Mouse (Mus musculus) limb, embryonic 14.5 days (tissue): ENCODE measurements around the gene Cnot4. TPM values are rescaled to one million over a fixed set of nuclear protein-coding genes. Genes with fewer than 3 reads are reported as not detected.

ENCODE experiments used
- ATAC-seq: fragments of 200-750 bp; cut with Nextera tagmentation; 2 replicates; pipeline ENCODE4 v1.8.0; 2017; ENCODE audit warnings: low read depth, moderate number of reproducible peaks, moderate TSS enrichment; ENCODE audit not compliant: low FRiP score
- DNase-seq: peaks from one replicate; pipeline ENCODE4 v3.0.0-alpha.2; 2015; ENCODE audit warnings: low spot score
- H3K27ac ChIP-seq: fragments of 300-500 bp; sonication (generic); replicated peaks from 2 replicates; pipeline ENCODE4 v1.5.1; 2014; ENCODE audit warnings: low read depth, mild to moderate bottlenecking, low read length, moderate library complexity, mixed read lengths
- H3K27me3 ChIP-seq: fragments of 300-500 bp; sonication (generic); 2 replicates; pipeline ENCODE4 v1.6.1; 2014; ENCODE audit warnings: low read length, mixed read lengths; ENCODE audit not compliant: control insufficient read depth, insufficient read depth
- H3K36me3 ChIP-seq: fragments of 300-500 bp; sonication (generic); 2 replicates; pipeline ENCODE4 v1.6.1; 2014; ENCODE audit warnings: mild to moderate bottlenecking, low read length, moderate library complexity, mixed read lengths; ENCODE audit not compliant: control insufficient read depth, insufficient read depth
- H3K4me1 ChIP-seq: fragments of 300-500 bp; sonication (generic); 2 replicates; pipeline ENCODE4 v1.6.1; 2014; ENCODE audit warnings: antibody characterized with exemption, low read length, mixed read lengths; ENCODE audit not compliant: control insufficient read depth, insufficient read depth
- H3K4me2 ChIP-seq: fragments of 300-500 bp; sonication (generic); replicated peaks from 2 replicates; pipeline ENCODE4 v1.6.1; 2014; ENCODE audit warnings: low read depth, mild to moderate bottlenecking, low read length, moderate library complexity; ENCODE audit not compliant: severe bottlenecking
- H3K4me3 ChIP-seq: fragments of 300-500 bp; sonication (generic); replicated peaks from 2 replicates; pipeline ENCODE4 v1.5.1; 2014; ENCODE audit warnings: low read length
- H3K9ac ChIP-seq: fragments of 300-500 bp; sonication (generic); 2 replicates; pipeline ENCODE4 v1.6.1; 2014; ENCODE audit warnings: mild to moderate bottlenecking, low read depth, low read length, moderate library complexity; ENCODE audit not compliant: severe bottlenecking
- H3K9me3 ChIP-seq: fragments of 300-500 bp; sonication (generic); 2 replicates; pipeline ENCODE4 v1.6.1; 2016; ENCODE audit warnings: low read length; ENCODE audit not compliant: control insufficient read depth
- POLR2A ChIP-seq: fragments of 200-500 bp; IDR thresholded peaks from 2 replicates; pipeline ENCODE4 v1.8.0; 2012; ENCODE audit warnings: inconsistent platforms, mild to moderate bottlenecking, moderate library complexity, borderline replicate concordance; ENCODE audit not compliant: insufficient read depth, insufficient read length; ENCODE audit errors: extremely low read depth
- WGBS: fragments of 180-500 bp; shearing (Covaris S2); extraction: QIAGEN DNeasy Blood & Tissue Kit; methylation state at CpG from one replicate; pipeline ENCODE4 v1.1.7; 2014; 5-methylcytosine and 5-hydroxymethylcytosine counted together
- polyA plus RNA-seq, 2 experiments: library from polyadenylated mRNA; depleted of rRNA in 1 of 2; stranded (reverse) in 1 of 2; unstranded in 1 of 2; fragments of >200 nt; fragmentation: Nextera tagmentation in 1 of 2; extraction: Ambion mirVana in 1 of 2; gene quantifications; 2 replicates each; pipeline versions ENCODE4 v1.2.1 to v1.2.3; 2012 to 2014

The Cnot4 gene
- polyA plus RNA-seq, 2 experiments = 22.6 to 29.0 TPM

GRCm38 (mm10) chr6:35169250-35169649 lies 35.7 kb upstream of the Cnot4 start:
- no peak for TF ChIP-seq POLR2A
- Histone ChIP-seq H3K27me3 (no peaks in the 10 kb centered on the region), H3K4me3 (no peak overlapping the region), H3K4me2 (no peak overlapping the region), H3K27ac (no peak overlapping the region), H3K36me3 (no peaks in the 10 kb centered on the region), H3K9ac (no peak overlapping the region), H3K9me3 (no peaks in the 10 kb centered on the region), H3K4me1 (no peaks in the 10 kb centered on the region)
- no peak for ATAC-seq
- WGBS = 75% methylated on average over 4 of the region's 4 CpGs
- no peak for DNase-seq

DNA sequence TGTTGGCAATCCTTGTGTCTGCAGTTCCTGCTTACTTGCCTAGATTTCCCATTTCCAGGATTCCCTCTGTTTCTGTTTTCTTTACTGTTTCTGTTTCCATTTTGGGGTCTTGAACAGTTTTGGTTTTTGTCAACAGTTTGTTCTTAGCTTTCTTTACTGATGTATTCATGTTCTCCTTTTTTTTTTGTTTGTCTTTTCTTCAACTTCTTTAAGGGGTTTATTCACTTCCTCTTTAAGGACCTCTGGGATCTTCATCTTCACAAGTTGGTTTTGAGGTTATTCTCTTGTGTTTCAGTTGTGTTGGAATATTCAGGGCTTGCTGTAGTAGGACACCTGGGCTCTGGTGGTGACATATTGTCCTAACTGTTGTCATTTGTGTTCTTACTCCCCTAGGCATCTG lies 21.0 kb upstream of the Cnot4 start:
- DNase-seq (no peak), ATAC-seq (no peak)
- no peak overlapping the region for H3K27ac ChIP-seq
- no peak overlapping the region for H3K9ac ChIP-seq
- no peaks in the 10 kb centered on the region for H3K9me3 ChIP-seq
- H3K4me3 ChIP-seq = no peak overlapping the region
- no peak for TF ChIP-seq POLR2A
- no peak overlapping the region for H3K4me2 ChIP-seq
- H3K27me3 ChIP-seq = no peaks in the 10 kb centered on the region
- no peaks in the 10 kb centered on the region for H3K36me3 ChIP-seq
- H3K4me1 ChIP-seq = no peaks in the 10 kb centered on the region

DNA sequence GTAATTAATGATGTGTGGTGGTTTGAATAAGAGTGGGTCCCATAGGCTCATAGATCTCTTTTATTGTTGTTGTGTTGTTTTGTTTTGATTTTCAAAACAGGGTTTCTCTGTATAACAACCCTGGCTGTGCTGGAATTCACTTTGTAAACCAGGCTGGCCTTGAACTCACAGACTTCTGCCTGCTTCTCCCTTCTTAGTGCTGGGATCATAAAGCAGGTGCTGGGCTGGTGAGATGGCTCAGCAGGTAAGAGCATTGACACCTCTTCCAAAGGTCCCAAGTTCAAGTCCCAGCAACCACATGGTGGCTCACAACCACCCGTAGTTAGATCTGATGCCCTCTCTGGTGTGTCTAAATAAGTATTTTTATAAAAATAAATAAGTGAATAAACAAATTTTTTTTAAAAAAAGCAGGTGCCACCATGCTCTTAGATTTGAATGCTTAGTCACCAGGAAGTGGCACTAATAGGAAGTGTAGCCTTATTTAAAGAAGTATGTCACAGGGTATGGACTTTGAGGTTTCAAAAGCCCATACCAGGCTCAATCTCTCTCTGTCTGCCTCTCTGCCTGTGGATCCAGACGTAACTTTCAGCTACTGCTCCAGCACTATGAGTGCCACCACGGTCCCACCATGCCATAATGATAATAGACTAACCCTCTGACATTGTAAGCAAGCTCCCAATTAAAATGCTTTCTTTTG lies 14.3 kb upstream of the Cnot4 start:
- no peak for TF ChIP-seq POLR2A
- no peaks in the 10 kb centered on the region for H3K4me1 ChIP-seq
- no peak overlapping the region for H3K9ac ChIP-seq
- H3K27ac ChIP-seq = no peak overlapping the region
- H3K4me2 ChIP-seq = no peak overlapping the region
- 88% methylated on average over 3 of the region's 3 CpGs for WGBS
- H3K4me3 ChIP-seq = no peak overlapping the region
- peaks cover 7% of the 10 kb centered on the region for H3K9me3 ChIP-seq
- no peak for ATAC-seq
- H3K27me3 ChIP-seq = no peaks in the 10 kb centered on the region
- no peaks in the 10 kb centered on the region for H3K36me3 ChIP-seq
- no peak for DNase-seq

DNA sequence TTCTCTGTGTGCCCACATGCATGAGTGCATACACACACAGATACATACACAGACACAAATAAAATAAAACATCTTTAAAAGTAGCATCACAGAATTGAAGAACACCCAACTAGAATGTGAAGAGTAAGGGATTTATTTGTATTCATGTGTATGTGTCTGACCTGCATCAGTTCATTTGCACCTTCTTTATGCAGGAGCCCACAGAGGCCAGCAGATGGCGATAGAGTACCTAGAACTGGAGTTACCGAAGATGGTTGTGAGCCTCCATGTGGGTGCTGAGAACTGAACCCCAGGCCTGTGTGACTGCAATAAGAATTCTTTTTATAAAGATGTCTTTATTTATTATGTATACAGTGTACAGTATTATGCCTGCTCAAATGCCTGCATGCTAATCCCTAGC lies 12.0 kb upstream of the Cnot4 start:
- H3K4me1 ChIP-seq = no peaks in the 10 kb centered on the region
- no peak overlapping the region for H3K9ac ChIP-seq
- no peak overlapping the region for H3K27ac ChIP-seq
- DNase-seq (no peak), ATAC-seq (no peak)
- H3K36me3 ChIP-seq = no peaks in the 10 kb centered on the region
- TF ChIP-seq POLR2A = no peak
- H3K27me3 ChIP-seq = no peaks in the 10 kb centered on the region
- H3K9me3 ChIP-seq = peaks cover 7% of the 10 kb centered on the region
- 76% methylated on average over 2 of the region's 2 CpGs for WGBS
- no peak overlapping the region for H3K4me2 ChIP-seq
- H3K4me3 ChIP-seq = no peak overlapping the region

- Histone ChIP-seq H3K27ac (no peak overlapping the region), H3K27me3 (no peaks in the 10 kb centered on the region), H3K4me1 (no peaks in the 10 kb centered on the region), H3K9ac (no peak overlapping the region), H3K4me3 (no peak overlapping the region), H3K9me3 (peaks cover 4% of the 10 kb centered on the region), H3K36me3 (no peaks in the 10 kb centered on the region), H3K4me2 (no peak overlapping the region)
- ATAC-seq (no peak), DNase-seq (no peak)
- no peak for TF ChIP-seq POLR2A
- WGBS = 87% methylated on average over 1 of the region's 1 CpGs
Observed at GRCm38 (mm10) chr6:35140351-35140750, 6.8 kb upstream of the Cnot4 start.
